Mouse (Mus musculus): ENCODE results near the gene Dscaml1.
"Not testable (repeated sequence)": the region's sequence is repeated elsewhere in the genome, so short reads cannot be mapped to it uniquely, and the experiment has no call there.

The Dscaml1 gene

GRCm38 (mm10) chr9:45776176-45776575 is 349.7 kb downstream of the Dscaml1 start:
- not testable (repeated sequence) for DNase-seq (ENCODE audit: low spot score in 2 of 2)

- DNase-seq (ENCODE audit: low spot score in 2 of 2), result no peak
These were observed 352.8 kb downstream of the Dscaml1 start for GRCm38 (mm10) chr9:45779201-45779600.

GRCm38 (mm10) chr9:45783249-45784069 is 357.0 kb downstream of the Dscaml1 start:
- no peak for DNase-seq (ENCODE audit: low spot score in 2 of 2)

- DNase-seq (ENCODE audit: low spot score in 2 of 2), result no peak
These were observed 360.6 kb downstream of the Dscaml1 start for GRCm38 (mm10) chr9:45787071-45787470.

GRCm38 (mm10) chr9:45787547-45787946 is 361.1 kb downstream of the Dscaml1 start:
- no peak for DNase-seq (ENCODE audit: low spot score in 2 of 2)

- DNase-seq (ENCODE audit: low spot score in 2 of 2), result no peak
These were observed 362.0 kb downstream of the Dscaml1 start for GRCm38 (mm10) chr9:45788405-45788804.

GRCm38 (mm10) chr9:45791456-45792142 is 365.2 kb downstream of the Dscaml1 start:
- no peak for DNase-seq (ENCODE audit: low spot score in 2 of 2)

GRCm38 (mm10) chr9:45792235-45792634 is 365.8 kb downstream of the Dscaml1 start:
- no peak for DNase-seq (ENCODE audit: low spot score in 2 of 2)

- no peak for DNase-seq (ENCODE audit: low spot score in 2 of 2)
These were observed 367.3 kb downstream of the Dscaml1 start for GRCm38 (mm10) chr9:45793697-45794096.

GRCm38 (mm10) chr9:45795722-45796121 is 369.3 kb downstream of the Dscaml1 start:
- DNase-seq (ENCODE audit: low spot score in 2 of 2), result no peak

GRCm38 (mm10) chr9:45797271-45797670 is 370.8 kb downstream of the Dscaml1 start:
- no peak for DNase-seq (ENCODE audit: low spot score in 2 of 2)

GRCm38 (mm10) chr9:45798467-45799164 is 372.2 kb downstream of the Dscaml1 start:
- DNase-seq (ENCODE audit: low spot score in 2 of 2), result no peak

- DNase-seq (ENCODE audit: low spot score in 2 of 2), result no peak
These were observed 373.0 kb downstream of the Dscaml1 start for GRCm38 (mm10) chr9:45799402-45799801.
